Mouse (Mus musculus) cerebellum, adult (tissue): ENCODE measurements around the gene Msi2.

Experiments
- ATAC-seq: cut with Nextera tagmentation; 2 replicates; pipeline ENCODE4 v1.9.2; 2017; ENCODE audit warnings: mild to moderate bottlenecking, moderate library complexity, mixed read lengths; ENCODE audit not compliant: insufficient number of reproducible peaks, low FRiP score, low TSS enrichment

Msi2 gene

GRCm38 (mm10) chr11:88395076-88395990 lies 323.0 kb downstream of the Msi2 start:
- ATAC-seq = no peak

GRCm38 (mm10) chr11:88394341-88395075 lies 323.8 kb downstream of the Msi2 start:
- no peak for ATAC-seq

GRCm38 (mm10) chr11:88392715-88393114 lies 325.6 kb downstream of the Msi2 start:
- no peak for ATAC-seq

- ATAC-seq = no peak
Observed at GRCm38 (mm10) chr11:88391181-88391814, 327.0 kb downstream of the Msi2 start.

- no peak for ATAC-seq
Observed at GRCm38 (mm10) chr11:88389530-88389929, 328.8 kb downstream of the Msi2 start.

- ATAC-seq = no peak
Observed at GRCm38 (mm10) chr11:88386916-88387315, 331.4 kb downstream of the Msi2 start.

GRCm38 (mm10) chr11:88382449-88382848 lies 335.9 kb downstream of the Msi2 start:
- ATAC-seq = no peak

GRCm38 (mm10) chr11:88381145-88381909 lies 337.0 kb downstream of the Msi2 start:
- ATAC-seq = no peak

GRCm38 (mm10) chr11:88379635-88380034 lies 338.7 kb downstream of the Msi2 start:
- no peak for ATAC-seq

- ATAC-seq = no peak
Observed at GRCm38 (mm10) chr11:88378686-88379339, 339.5 kb downstream of the Msi2 start.

- ATAC-seq = no peak
Observed at GRCm38 (mm10) chr11:88372589-88372988, 345.7 kb downstream of the Msi2 start.

- no peak for ATAC-seq
Observed at GRCm38 (mm10) chr11:88369898-88370297, 348.4 kb downstream of the Msi2 start.

- no peak for ATAC-seq
Observed at GRCm38 (mm10) chr11:88367501-88367900, 350.8 kb downstream of the Msi2 start.

GRCm38 (mm10) chr11:88365914-88366540 lies 352.3 kb downstream of the Msi2 start:
- ATAC-seq = no peak

GRCm38 (mm10) chr11:88364231-88364630 lies 354.1 kb downstream of the Msi2 start:
- no peak for ATAC-seq

GRCm38 (mm10) chr11:88363481-88363880 lies 354.8 kb downstream of the Msi2 start:
- no peak for ATAC-seq

GRCm38 (mm10) chr11:88359736-88360135 lies 358.6 kb downstream of the Msi2 start:
- no peak for ATAC-seq

- no peak for ATAC-seq
Observed at GRCm38 (mm10) chr11:88357325-88357724, 361.0 kb downstream of the Msi2 start.

- no peak for ATAC-seq
Observed at GRCm38 (mm10) chr11:88356598-88357290, 361.6 kb downstream of the Msi2 start.
